Mouse (Mus musculus) lung, adult 2 months (tissue): ENCODE data around the gene Cdk20.

Source experiments
- CTCF ChIP-seq: fragments of 200-500 bp; IDR thresholded peaks from 2 replicates; pipeline ENCODE4 v1.5.1; 2011; ENCODE audit warnings: mild to moderate bottlenecking, low read length, control low read depth; ENCODE audit not compliant: insufficient read depth
- POLR2A ChIP-seq: fragments of 200-500 bp; IDR thresholded peaks from 2 replicates; pipeline ENCODE4 v1.6.1; 2011; ENCODE audit warnings: low read depth, mild to moderate bottlenecking, control low read depth, low read length, borderline replicate concordance; ENCODE audit errors: extremely low read depth

DNA sequence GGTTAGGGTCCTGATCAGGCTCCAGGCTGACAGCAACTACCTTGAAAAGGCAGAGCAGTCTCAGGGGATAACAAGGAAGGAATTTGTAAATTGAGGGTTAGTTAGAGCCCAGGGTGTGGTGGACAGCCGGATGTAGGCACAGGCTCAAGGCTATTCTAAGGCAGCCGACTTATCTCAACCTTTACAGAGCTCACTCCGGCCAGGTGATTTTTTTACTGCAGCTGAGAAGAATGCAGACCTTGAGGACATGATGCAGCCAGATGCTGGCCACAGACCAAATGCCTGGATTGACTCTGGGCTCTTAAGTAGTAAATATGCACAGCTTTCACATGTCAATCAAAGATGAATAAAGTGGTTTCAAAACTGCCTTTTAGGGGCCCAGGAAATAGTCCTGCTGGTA lies 10.7 kb upstream of the Cdk20 start:
- TF ChIP-seq POLR2A (no peak), CTCF (no peak)
